Mouse (Mus musculus) midbrain, embryonic 13.5 days (tissue): ENCODE measurements around the gene Sash1. TPM values are rescaled to one million over a fixed set of nuclear protein-coding genes. Genes with fewer than 3 reads are reported as not detected.

Experiments
- ATAC-seq: fragments of 200-750 bp; cut with Nextera tagmentation; 2 replicates; pipeline ENCODE4 v1.8.0; 2017; ENCODE audit warnings: mild to moderate bottlenecking, moderate TSS enrichment, moderate library complexity
- H3K27ac ChIP-seq: fragments of 300-500 bp; sonication (generic); 2 replicates; pipeline ENCODE4 v1.5.1; 2015; ENCODE audit warnings: inconsistent platforms, mild to moderate bottlenecking, moderate library complexity
- H3K27me3 ChIP-seq: fragments of 300-500 bp; sonication (generic); 2 replicates; pipeline ENCODE4 v1.6.1; 2015; ENCODE audit warnings: mild to moderate bottlenecking, inconsistent platforms
- H3K36me3 ChIP-seq: fragments of 300-500 bp; sonication (generic); 2 replicates; pipeline ENCODE4 v1.6.1; 2015; ENCODE audit warnings: mild to moderate bottlenecking, inconsistent platforms
- H3K4me1 ChIP-seq: fragments of 300-500 bp; sonication (generic); replicated peaks from 2 replicates; pipeline ENCODE4 v1.6.1; 2015; ENCODE audit warnings: inconsistent platforms
- H3K4me2 ChIP-seq: fragments of 300-500 bp; sonication (generic); replicated peaks from 2 replicates; pipeline ENCODE4 v1.6.1; 2015; ENCODE audit warnings: moderate library complexity, mild to moderate bottlenecking, inconsistent platforms
- H3K4me3 ChIP-seq: fragments of 300-500 bp; sonication (generic); replicated peaks from 2 replicates; pipeline ENCODE4 v1.5.1; 2015; ENCODE audit warnings: mild to moderate bottlenecking, inconsistent platforms
- H3K9ac ChIP-seq: fragments of 300-500 bp; sonication (generic); replicated peaks from 2 replicates; pipeline ENCODE4 v1.6.1; 2015; ENCODE audit warnings: mild to moderate bottlenecking, inconsistent platforms
- H3K9me3 ChIP-seq: fragments of 300-500 bp; sonication (generic); 2 replicates; pipeline ENCODE4 v1.6.1; 2016; ENCODE audit warnings: mild to moderate bottlenecking, inconsistent platforms
- WGBS: fragments of 180-500 bp; shearing (Covaris S2); methylation state at CpG from one replicate; pipeline ENCODE4 v1.1.7; 2015; 5-methylcytosine and 5-hydroxymethylcytosine counted together
- polyA plus RNA-seq: library from polyadenylated mRNA; unstranded; fragments of >200 nt; fragmentation: Nextera tagmentation; extraction: Ambion mirVana; gene quantifications from 2 replicates; pipeline ENCODE4 v1.2.1, GENCODE M21; 2015

Sash1 gene
- polyA plus RNA-seq, 1 experiment from 2014 or later = 4.5 TPM

DNA sequence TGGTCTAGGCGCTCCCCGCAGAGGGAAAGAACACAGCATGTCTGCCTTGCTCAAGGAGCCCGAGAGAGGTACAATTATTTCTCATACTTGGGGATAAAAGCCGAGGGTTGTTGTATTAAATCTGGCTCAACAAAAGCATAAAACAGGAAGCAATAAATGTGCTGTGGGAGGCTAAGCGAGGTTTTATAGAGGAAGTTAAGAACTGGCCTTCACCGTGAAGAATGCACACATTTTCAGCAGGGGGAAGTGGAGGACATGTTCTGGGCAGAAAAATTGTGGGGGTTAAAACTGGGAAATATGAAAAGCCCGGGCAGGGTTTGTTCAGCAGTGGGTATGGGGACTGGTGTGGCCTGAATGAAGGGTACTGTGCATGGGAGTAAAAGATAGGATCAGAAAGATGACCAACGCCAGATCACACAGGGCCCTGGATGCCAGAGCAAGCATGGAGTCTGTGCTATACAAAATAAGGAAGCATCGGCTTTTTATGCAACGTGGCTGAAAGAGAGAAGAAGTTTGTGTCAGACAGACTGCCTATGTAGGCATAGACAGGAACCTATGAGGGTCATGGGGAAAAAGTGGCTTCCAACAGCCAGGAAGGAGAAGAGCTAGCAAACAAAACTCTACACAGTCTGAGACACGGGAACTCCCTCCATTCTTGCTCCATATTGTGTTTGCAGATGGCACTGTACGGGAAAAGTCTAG, 108.2 kb downstream of the Sash1 start:
- Histone ChIP-seq H3K4me1 (0 out of 2 replicates have a peak, but pooled peaks cover 4% of the 10 kb centered on the region), H3K36me3 (no peaks in the 10 kb centered on the region), H3K27me3 (no peaks in the 10 kb centered on the region), H3K4me3 (no peak overlapping the region), H3K4me2 (no peak overlapping the region), H3K27ac (no peak overlapping the region), H3K9me3 (peaks cover 6% of the 10 kb centered on the region), H3K9ac (no peak overlapping the region)
- ATAC-seq = no peak
- WGBS = 93% methylated on average over 12 of the region's 12 CpGs

GRCm38 (mm10) chr10:8776791-8777190, 109.1 kb downstream of the Sash1 start:
- no peaks in the 10 kb centered on the region for H3K27me3 ChIP-seq
- H3K4me1 ChIP-seq = no peaks in the 10 kb centered on the region
- H3K9me3 ChIP-seq = peaks cover 6% of the 10 kb centered on the region
- no peak overlapping the region for H3K9ac ChIP-seq
- no peak for ATAC-seq
- no peak overlapping the region for H3K4me3 ChIP-seq
- no peak overlapping the region for H3K27ac ChIP-seq
- WGBS = 93% methylated on average over 2 of the region's 2 CpGs
- H3K4me2 ChIP-seq = no peak overlapping the region
- no peaks in the 10 kb centered on the region for H3K36me3 ChIP-seq

DNA sequence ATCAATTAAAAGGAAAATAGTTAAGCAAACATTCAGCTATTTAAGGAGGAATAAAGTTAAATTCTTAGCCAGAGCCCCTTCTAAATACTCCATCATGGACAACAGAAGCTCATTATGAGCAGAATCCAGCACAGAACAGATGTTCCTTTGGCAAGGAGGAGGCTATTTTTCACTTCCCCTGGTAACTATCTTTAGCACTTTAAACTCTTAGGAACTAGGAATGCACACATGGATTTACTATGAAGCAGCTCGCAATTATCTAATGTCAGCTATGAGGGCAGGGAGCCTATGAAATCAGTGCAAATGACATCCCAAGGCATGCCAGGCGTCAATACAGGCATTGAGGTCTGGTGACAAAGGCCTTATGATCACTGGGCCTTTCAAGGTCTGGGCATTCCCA, 110.1 kb downstream of the Sash1 start:
- Histone ChIP-seq H3K36me3 (no peaks in the 10 kb centered on the region), H3K27me3 (no peaks in the 10 kb centered on the region)

DNA sequence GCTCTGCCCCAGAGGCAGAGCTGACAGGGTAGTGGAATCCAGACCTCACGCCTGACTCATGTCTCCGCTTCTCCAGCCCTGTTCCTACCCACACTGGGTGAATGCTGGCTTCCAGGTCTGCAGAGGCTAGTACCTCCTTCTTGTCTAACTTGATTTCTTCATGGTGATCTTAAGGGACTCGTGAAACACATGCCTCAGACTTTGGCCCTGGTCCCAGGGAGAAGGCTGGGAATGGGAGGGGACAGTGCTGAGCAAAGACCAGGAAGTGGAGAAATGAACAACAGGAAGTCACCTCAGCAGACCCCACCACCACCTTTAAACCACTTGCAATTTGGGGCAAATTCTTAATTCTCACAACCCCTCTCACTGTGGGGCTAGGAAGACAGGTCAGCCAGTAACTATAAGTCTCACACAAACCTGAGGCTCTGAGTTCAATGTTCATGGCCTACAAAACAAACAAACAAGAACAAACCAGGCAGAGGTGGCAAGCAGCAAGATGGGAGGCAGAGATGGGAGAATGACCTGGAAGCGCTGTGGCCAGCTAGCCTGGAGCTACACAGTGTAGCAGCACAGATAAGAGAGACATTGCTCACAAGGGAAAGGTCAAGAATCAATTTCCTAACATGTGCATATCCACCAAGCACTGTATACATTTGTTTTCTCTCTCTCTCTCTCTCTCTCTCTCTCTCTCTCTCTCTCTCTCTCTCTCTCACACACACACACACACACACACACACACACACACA, 113.2 kb downstream of the Sash1 start:
- H3K36me3 ChIP-seq = no peaks in the 10 kb centered on the region; the same call in 1 of the 2 replicates
- no peak overlapping the region for H3K9ac ChIP-seq
- H3K9me3 ChIP-seq = peaks cover 6% of the 10 kb centered on the region
- ATAC-seq = no peak
- H3K4me1 ChIP-seq = no peaks in the 10 kb centered on the region
- H3K27ac ChIP-seq = no peak overlapping the region
- WGBS = 88% methylated on average over 4 of the region's 4 CpGs
- H3K4me2 ChIP-seq = no peak overlapping the region
- no peak overlapping the region for H3K4me3 ChIP-seq
- H3K27me3 ChIP-seq = no peaks in the 10 kb centered on the region

More for the DNA sequence above, 110.1 kb downstream of the Sash1 start:
- H3K27ac ChIP-seq = no peak overlapping the region
- H3K9me3 ChIP-seq = peaks cover 6% of the 10 kb centered on the region
- no peak overlapping the region for H3K9ac ChIP-seq
- no peaks in the 10 kb centered on the region for H3K4me1 ChIP-seq
- no peak overlapping the region for H3K4me3 ChIP-seq
- H3K4me2 ChIP-seq = no peak overlapping the region
- no peak for ATAC-seq
- WGBS = 93% methylated on average over 2 of the region's 2 CpGs

DNA sequence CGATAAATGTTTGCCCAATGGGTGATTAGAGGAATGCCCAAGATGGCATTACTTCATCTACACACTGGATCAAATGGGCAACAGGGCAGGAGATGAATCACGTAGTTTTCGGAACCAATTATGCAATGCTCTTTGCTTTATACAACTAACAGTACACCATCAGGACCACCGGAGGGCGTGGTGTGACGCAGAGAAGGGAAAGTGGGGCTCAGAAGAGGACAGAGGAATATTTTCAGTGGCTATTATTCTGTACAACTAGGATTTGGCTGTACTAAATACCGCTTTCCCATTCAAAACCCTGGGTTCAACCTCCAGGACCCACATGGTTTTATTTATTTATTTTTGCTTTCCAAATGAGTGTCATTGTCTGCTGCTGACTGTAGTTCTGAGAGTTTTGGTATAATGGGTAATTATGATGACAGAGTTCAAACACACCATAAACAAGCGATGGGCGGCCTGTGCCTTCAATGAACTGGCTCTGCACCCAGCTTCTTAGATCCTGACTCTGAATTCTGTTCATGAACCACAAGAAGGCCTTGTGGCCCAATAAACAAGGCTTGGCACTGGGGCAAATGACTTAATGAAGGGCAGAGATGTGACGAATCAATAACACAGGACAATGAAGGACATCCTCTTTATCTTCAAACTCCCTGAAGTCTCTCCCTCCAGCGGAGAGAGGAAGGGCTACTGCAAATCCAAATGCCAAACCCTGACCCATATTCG, 114.8 kb downstream of the Sash1 start:
- no peaks in the 10 kb centered on the region for H3K27me3 ChIP-seq

GRCm38 (mm10) chr10:8768654-8769053, 117.2 kb downstream of the Sash1 start:
- no peak for ATAC-seq
- Histone ChIP-seq H3K4me1 (no peaks in the 10 kb centered on the region), H3K36me3 (no peaks in the 10 kb centered on the region; the same call in 1 of the 2 replicates), H3K4me2 (no peak overlapping the region), H3K4me3 (no peak overlapping the region), H3K9me3 (no peaks in the 10 kb centered on the region), H3K27me3 (no peaks in the 10 kb centered on the region), H3K27ac (no peak overlapping the region), H3K9ac (no peak overlapping the region)
- 89% methylated on average over 8 of the region's 8 CpGs for WGBS

More for the DNA sequence above, 114.8 kb downstream of the Sash1 start:
- Histone ChIP-seq H3K9ac (no peak overlapping the region), H3K4me2 (no peak overlapping the region), H3K36me3 (no peaks in the 10 kb centered on the region; the same call in 1 of the 2 replicates), H3K4me3 (no peak overlapping the region), H3K9me3 (peaks cover 6% of the 10 kb centered on the region), H3K4me1 (no peaks in the 10 kb centered on the region), H3K27ac (no peak overlapping the region)
- 96% methylated on average over 12 of the region's 12 CpGs for WGBS
- ATAC-seq = no peak

DNA sequence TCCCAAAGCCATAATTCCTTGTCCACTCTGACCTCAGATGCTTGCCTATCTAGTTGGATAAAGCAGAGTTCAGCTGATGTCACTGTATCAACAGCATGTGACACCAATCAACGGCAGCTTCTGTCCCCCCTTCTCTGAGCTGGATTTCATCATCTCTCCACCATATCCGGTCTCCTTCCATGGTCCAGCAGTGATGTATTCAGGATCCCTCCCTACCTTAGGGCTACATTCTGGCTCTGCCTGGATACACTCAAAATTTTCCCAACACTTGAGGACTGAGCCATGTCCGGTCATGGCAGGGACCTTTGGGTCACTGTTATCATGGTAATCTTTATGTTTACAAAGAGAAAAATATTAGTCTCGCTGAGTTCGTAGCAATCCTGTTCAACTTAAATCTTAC, 118.5 kb downstream of the Sash1 start:
- no peaks in the 10 kb centered on the region for H3K27me3 ChIP-seq
- no peaks in the 10 kb centered on the region; the same call in 1 of the 2 replicates for H3K36me3 ChIP-seq
- no peak overlapping the region for H3K9ac ChIP-seq
- no peak for ATAC-seq
- no peak overlapping the region for H3K4me3 ChIP-seq
- no peak overlapping the region for H3K4me2 ChIP-seq
- H3K9me3 ChIP-seq = no peaks in the 10 kb centered on the region
- H3K4me1 ChIP-seq = peaks cover 12% of the 10 kb centered on the region
- no peak overlapping the region for H3K27ac ChIP-seq
- 93% methylated on average over 5 of the region's 5 CpGs for WGBS

DNA sequence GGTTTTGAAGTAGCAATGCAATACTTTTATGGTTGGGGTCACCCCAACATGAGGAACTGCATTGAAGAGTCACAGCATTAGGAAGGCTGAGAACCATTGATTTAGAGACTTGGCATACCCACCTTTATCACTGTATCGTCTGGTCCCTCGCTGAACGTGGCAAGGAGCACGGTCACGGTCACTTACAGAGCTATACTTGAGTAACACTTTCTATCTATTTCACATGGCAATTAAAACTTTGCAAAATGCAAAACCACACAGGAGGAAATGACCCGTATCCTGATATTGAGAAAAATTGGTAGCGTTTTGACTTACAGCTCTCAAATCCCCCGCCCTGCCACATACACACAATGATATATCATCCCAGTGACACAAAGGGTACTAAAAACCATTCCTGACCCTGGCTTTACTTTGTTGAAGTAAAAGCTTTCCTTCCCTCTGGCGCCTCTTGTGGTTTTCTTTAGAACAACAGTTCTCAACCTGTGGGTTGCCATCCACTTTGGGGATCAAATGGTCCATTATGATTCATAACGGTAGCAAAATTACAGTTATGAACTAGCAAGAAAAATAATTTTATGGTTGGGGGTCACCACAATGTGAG, 119.8 kb downstream of the Sash1 start:
- Histone ChIP-seq H3K4me2 (no peak overlapping the region), H3K27me3 (no peaks in the 10 kb centered on the region), H3K27ac (no peak overlapping the region), H3K4me1 (peaks cover 26% of the 10 kb centered on the region), H3K9me3 (no peaks in the 10 kb centered on the region), H3K9ac (no peak overlapping the region), H3K36me3 (no peaks in the 10 kb centered on the region; the same call in 1 of the 2 replicates), H3K4me3 (no peak overlapping the region)
- no peak for ATAC-seq
- 84% methylated on average over 10 of the region's 10 CpGs for WGBS

- H3K27ac ChIP-seq = peak overlapping the region; percentile 25; the same call in 1 of the 2 replicates
- peak; percentile 25 for ATAC-seq
- H3K36me3 ChIP-seq = no peaks in the 10 kb centered on the region
- H3K4me3 ChIP-seq = peak overlapping the region; percentile 33
- H3K9ac ChIP-seq = peak overlapping the region; percentile 51; the same call in 1 of the 2 replicates
- H3K4me1 ChIP-seq = peaks cover 49% of the 10 kb centered on the region
- H3K9me3 ChIP-seq = no peaks in the 10 kb centered on the region
- WGBS = 22% methylated on average over 12 of the region's 12 CpGs
- no peaks in the 10 kb centered on the region for H3K27me3 ChIP-seq
- H3K4me2 ChIP-seq = peak overlapping the region; percentile 52
Observed at GRCm38 (mm10) chr10:8762771-8763170, 123.1 kb downstream of the Sash1 start.

DNA sequence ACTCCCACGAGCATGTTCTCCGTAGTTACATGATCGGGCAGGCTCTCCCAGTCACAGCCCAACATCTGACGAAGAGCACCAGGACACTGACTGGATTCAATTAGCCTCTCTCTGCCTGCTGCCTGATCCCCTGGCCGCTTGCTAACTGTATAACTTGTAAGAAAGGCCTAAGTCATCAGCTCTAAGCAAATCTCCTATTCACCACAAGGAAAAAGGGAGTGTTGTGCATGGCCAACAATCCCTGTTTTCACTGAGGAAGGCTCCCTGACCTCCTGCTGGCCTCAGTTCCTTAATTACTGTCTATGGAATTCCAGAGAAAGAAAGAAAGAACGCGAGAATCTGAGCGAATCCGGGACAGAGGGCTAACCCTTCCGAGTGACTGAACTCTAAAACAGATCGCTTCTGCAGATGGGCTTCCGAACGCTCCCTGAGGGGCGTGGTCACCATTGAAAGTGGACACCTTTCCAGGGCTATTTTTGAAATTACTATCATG, 123.6 kb downstream of the Sash1 start:
- H3K4me1 ChIP-seq = peaks cover 54% of the 10 kb centered on the region
- H3K27ac ChIP-seq = peak overlapping the region; percentile 74
- peak; percentile 66 for ATAC-seq
- 3% methylated on average over 14 of the region's 14 CpGs for WGBS
- peak overlapping the region; percentile 51 for H3K9ac ChIP-seq
- H3K36me3 ChIP-seq = no peaks in the 10 kb centered on the region
- H3K9me3 ChIP-seq = no peaks in the 10 kb centered on the region
- H3K27me3 ChIP-seq = no peaks in the 10 kb centered on the region
- peak overlapping the region; percentile 33 for H3K4me3 ChIP-seq
- H3K4me2 ChIP-seq = peak overlapping the region; percentile 52

GRCm38 (mm10) chr10:8761656-8762055, 124.2 kb downstream of the Sash1 start:
- Histone ChIP-seq H3K27ac (peak overlapping the region; percentile 74), H3K36me3 (no peaks in the 10 kb centered on the region), H3K9me3 (no peaks in the 10 kb centered on the region), H3K4me2 (peak overlapping the region; percentile 52), H3K4me1 (peaks cover 60% of the 10 kb centered on the region), H3K9ac (peak overlapping the region; percentile 51), H3K27me3 (no peaks in the 10 kb centered on the region), H3K4me3 (peak overlapping the region; percentile 33)
- WGBS = 46% methylated on average over 9 of the region's 9 CpGs
- ATAC-seq = no peak
